Mouse (Mus musculus) right cerebral cortex, postnatal 36 days (tissue): ENCODE data around the gene Usp9x.

ENCODE experiments used
- DNase-seq, 2 experiments: peaks; one replicate each; pipeline ENCODE4 v3.0.0; 2022; ENCODE audit warnings: low spot score in 2 of 2, mixed read lengths in 1 of 2

Usp9x gene

GRCm38 (mm10) chrX:13071241-13071775 is at the start of gene Usp9x:
Gene Usp9x (plus strand): TSS chrX:13071498.
- DNase-seq: peak in 1 of 2 experiments; percentile 80

- no peak for DNase-seq
Observed at GRCm38 (mm10) chrX:13022547-13023310, 48.6 kb upstream of the Usp9x start.

GRCm38 (mm10) chrX:13024539-13025202 is 46.6 kb upstream of the Usp9x start:
- no peak for DNase-seq

- DNase-seq: no peak
Observed at GRCm38 (mm10) chrX:13025286-13025685, 46.0 kb upstream of the Usp9x start.

GRCm38 (mm10) chrX:13028156-13028555 is 43.1 kb upstream of the Usp9x start:
- no peak for DNase-seq

GRCm38 (mm10) chrX:13029996-13030395 is 41.3 kb upstream of the Usp9x start:
- no peak for DNase-seq

GRCm38 (mm10) chrX:13037085-13037484 is 34.2 kb upstream of the Usp9x start:
- peak in 1 of 2 experiments; percentile 2 for DNase-seq

- DNase-seq: peak in 1 of 2 experiments; percentile 1
Observed at GRCm38 (mm10) chrX:13039211-13039610, 32.1 kb upstream of the Usp9x start.

GRCm38 (mm10) chrX:13040391-13040790 is 30.9 kb upstream of the Usp9x start:
- no peak for DNase-seq

- peak; percentile 87 to 88 for DNase-seq
Observed at GRCm38 (mm10) chrX:13041630-13042129, 29.6 kb upstream of the Usp9x start.

GRCm38 (mm10) chrX:13043780-13044179 is 27.5 kb upstream of the Usp9x start:
- DNase-seq: no peak

- no peak for DNase-seq
Observed at GRCm38 (mm10) chrX:13044666-13045065, 26.6 kb upstream of the Usp9x start.

- DNase-seq: no peak
Observed at GRCm38 (mm10) chrX:13046893-13047435, 24.3 kb upstream of the Usp9x start.

GRCm38 (mm10) chrX:13047631-13048345 is 23.5 kb upstream of the Usp9x start:
- DNase-seq: peak in 1 of 2 experiments; percentile 14

GRCm38 (mm10) chrX:13054612-13055011 is 16.7 kb upstream of the Usp9x start:
- DNase-seq: no peak

GRCm38 (mm10) chrX:13061961-13062360 is 9.3 kb upstream of the Usp9x start:
- no peak for DNase-seq

- DNase-seq: no peak
Observed at GRCm38 (mm10) chrX:13064273-13064925, 6.9 kb upstream of the Usp9x start.

- DNase-seq: no peak
Observed at GRCm38 (mm10) chrX:13070206-13070572, 1.1 kb upstream of the Usp9x start.

- DNase-seq: peak; percentile 90 to 91
Observed at GRCm38 (mm10) chrX:13070573-13071240, 591 bp upstream of the Usp9x start.

GRCm38 (mm10) chrX:13071776-13072460 is 620 bp downstream of the Usp9x start:
- DNase-seq: peak; percentile 36 to 38
